Mouse (Mus musculus) cerebellum, adult 18-20 months (tissue): ENCODE data around the gene Clip1.
"Not testable (repeated sequence)": the region's sequence is repeated elsewhere in the genome, so short reads cannot be mapped to it uniquely, and the experiment has no call there.

Experiments
- DNase-seq, 2 experiments: peaks; one replicate each; pipeline ENCODE4 v3.0.0; 2021

The Clip1 gene

DNA sequence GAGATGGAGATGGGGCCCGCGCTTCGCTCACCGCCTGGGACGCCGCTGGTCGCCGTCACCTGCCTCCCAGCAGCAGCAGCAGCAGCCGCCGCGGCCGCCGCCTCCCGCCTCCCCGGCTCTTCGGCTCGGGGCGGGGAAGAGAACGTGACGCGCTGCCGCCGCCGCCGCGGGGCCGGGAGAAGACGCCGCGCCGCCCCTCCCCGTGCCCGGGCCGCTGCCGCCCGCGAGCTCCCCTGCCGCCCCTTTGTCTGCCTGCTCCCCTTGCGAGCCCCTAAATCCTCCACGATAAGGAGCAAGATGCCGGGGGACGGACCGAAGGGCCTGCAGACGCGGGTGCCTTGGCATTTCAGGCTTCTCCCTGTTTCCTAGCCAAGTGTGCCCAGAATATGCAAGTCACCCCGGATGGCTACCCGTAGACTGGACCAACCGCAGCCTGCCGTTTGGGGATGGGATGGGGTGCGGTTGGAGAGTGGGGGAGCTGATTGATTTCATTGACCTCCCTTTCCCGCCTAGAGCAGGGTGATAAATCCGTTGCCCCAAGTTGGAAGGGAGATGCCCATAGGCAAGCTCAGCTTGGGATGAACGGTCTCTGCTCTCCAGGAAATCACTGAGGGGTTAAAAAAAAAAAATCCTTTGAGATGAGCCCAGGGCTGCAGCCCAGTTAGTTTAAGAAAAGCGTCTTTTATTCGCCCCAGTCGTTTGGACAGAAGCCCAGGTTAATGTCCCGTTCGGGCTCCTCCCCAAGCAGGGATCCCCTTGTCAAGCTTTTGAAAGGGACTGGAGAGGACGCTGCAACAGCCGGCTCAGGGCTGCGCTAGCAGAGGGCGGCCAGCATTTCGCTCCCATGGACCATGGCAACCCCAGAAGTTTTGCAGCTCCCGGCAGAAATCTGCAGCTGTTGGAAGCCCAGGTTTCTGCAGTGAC lies at the start of gene Clip1:
Gene Clip1 (minus strand): TSS at position 398 of the 924 bp plus-strand sequence.
- peak; percentile 74 to 86 for DNase-seq

GRCm38 (mm10) chr5:123730981-123731380 lies 46.6 kb upstream of the Clip1 start:
- DNase-seq: no peak

DNA sequence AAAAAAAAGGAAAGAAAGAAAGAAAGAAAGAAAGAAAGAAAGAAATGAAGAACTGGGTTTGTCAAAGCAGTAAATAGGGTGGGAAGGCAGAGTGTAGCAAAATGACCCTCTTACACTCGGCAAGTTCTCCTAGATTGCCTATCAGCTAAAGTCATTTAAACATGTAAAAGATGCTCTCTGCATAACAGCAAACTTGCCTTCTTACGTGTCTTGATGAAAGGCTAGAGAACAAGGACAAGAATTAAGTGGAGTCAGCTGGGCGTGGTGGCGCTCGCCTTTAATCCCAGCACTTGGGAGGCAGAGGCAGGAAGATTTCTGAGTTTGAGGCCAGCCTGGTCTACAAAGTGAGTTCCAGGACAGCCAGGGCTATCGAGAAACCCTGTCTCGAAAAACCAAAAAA lies 39.4 kb upstream of the Clip1 start:
- not testable (repeated sequence) for DNase-seq

- DNase-seq: peak; percentile 94 to 95
These were observed 36.2 kb upstream of the Clip1 start, which contains the start of gene Zcchc8 for GRCm38 (mm10) chr5:123720328-123721311. Gene Zcchc8 (minus strand): TSS chr5:123721100.

DNA sequence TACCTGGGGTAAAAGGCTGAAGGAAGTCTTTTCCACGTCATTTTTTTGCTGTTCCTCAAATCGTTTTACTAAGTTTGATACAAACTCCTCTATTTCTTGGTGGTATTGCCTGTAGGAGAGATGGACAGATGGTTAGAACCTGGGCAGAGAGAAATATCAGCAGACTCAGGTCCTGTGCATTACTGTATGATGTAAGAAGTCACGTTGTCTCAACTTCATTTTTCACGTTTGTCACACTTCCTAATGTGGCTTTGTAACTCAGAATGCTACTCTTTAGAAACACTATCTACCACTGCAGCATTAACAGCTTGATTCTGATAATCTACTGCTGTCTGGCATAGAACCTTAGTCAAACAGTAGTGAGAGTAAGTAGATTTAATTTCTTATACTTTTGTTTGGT lies 30.2 kb upstream of the Clip1 start:
- DNase-seq: no peak

DNA sequence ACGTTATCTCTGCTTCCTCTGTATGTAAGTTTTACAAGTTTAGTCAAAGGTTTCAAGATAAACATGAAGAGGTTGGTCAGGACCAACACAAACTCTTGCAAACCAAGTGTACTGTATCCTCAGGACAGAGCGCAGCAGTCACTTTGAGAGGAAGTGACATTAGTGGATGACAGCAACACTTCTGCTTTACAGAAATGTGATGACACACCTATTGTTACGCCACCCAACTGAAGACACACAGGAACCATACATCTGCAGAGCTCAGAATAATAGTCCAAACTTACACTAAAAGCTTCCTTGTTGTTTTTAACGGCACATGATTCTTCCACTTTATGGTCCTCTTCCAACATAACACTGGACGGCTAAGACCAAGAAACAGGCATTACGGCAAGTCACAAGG lies 29.4 kb upstream of the Clip1 start:
- no peak for DNase-seq

DNA sequence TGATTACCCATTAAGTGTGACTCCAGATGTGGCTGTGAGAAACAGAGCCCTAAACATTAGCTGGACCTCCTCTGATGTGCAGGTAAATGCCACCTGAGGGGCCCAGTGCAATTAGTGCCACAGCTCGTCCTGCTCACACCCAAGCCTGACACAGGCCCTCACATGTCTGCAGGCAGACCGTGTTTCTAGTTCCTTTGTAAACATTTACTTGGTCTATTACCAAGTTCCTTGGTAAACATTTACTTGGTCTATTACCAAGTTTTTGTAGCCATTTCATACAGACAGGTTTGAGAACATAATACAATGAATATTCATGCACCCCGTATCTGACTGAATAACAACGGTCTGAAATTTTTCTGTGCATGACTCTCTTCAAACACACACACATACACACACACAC lies 25.2 kb upstream of the Clip1 start:
- no peak for DNase-seq

- no peak for DNase-seq
These were observed 24.2 kb upstream of the Clip1 start for GRCm38 (mm10) chr5:123708598-123708997.

- peak; percentile 32 to 39 for DNase-seq
These were observed 16.2 kb upstream of the Clip1 start for GRCm38 (mm10) chr5:123700625-123701024.

DNA sequence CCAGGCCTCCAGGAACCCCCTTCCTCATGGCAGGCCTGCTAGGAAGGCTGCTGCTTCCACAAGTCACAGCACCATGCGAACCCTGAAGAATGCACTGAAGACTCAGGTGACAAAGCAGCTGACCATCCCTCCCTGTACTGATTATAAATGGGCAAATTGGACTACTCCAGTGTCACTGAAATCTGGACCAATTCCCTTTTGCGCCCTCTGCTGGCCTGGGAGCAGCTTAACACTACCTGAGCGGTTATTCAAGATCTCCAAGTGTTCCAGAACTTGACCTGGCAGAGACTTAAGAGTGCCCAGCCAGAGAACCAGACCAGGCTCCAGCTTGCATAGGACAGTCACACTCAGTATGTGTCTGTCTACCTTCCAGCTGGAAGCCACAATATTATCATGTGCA lies 14.8 kb upstream of the Clip1 start:
- DNase-seq: peak; percentile 87 to 89

DNA sequence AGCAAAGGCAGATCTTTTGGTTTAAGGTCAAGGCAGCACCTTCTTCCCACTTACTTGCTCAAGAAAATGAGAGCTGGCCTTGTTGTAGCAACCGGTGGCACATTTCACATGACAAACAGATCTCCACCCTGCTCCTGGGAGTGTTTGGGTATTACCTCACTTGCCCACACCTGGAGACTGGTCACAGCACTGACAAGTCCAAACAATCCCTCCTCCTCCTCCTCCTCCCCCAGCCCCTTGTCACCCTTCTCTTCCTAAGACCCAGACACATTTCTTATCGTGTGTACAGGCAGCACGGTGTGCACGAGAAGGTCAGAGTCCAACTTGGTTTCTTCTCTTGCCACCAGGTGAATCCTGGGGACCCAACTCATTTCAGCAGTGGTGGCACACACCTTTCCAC lies 12.5 kb upstream of the Clip1 start:
- no peak for DNase-seq

- no peak for DNase-seq
These were observed 11.8 kb upstream of the Clip1 start for GRCm38 (mm10) chr5:123696244-123696643.

GRCm38 (mm10) chr5:123694468-123694867 lies 10.1 kb upstream of the Clip1 start:
- no peak for DNase-seq

DNA sequence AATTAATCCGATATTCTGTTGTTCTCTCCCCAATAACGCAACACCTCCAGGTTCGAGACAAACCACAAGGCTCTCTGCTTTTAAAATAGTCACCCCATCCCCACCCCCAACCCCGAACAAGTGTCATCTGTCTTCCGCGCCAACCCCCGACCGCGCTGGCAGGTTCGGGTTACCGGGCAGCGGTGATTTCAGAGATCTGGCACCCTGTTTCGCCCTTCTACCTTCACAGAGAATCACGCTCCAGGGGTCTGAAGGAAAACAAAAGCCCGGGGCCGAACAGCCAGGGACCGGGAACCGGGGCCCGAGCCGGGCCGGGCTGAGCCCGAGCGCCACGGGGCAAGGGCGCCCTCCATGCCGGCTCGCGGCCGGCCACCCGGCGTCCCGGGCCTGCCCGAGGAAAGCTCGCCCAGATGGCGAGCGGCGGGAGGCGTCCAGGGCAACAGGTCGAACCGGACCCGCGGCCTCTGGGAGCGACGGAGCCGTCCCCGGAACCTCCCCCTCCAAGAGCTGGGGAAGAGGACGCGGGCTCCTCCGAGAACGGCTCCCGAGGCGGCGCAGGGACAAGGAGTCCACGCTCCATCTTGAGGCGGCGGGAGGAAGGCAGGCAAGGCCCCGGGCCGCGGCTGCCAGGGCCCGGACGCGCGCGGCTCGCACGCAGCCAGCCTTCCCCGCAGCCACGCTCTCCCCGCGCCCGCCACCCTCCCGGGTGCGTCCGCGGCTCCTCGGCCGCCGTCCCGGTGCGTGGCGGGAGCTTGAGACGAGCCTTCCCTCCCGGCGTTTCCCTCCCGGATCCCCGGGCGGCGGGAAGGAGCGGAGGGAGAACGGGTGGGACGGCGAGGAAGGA lies 819 bp downstream of the Clip1 start:
- DNase-seq: peak; percentile 68 to 82

DNA sequence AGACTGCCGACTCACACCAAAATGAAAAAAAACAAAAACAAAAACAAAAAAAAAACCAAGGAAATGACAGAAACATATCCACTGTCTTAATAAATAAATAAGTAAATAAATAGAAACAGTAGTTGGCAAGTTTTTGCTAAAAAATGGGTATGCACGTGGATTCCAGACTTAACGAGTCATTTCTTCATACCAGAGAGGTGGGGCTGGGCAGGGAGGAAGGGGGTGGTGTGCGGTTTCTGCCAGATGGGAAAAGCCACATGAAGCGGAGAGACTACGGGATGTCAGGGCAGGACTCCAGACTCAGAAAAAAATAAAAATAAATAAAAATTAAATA lies 1.4 kb downstream of the Clip1 start:
- peak in 1 of 2 experiments; percentile 71 for DNase-seq

- DNase-seq: no peak
These were observed 2.0 kb downstream of the Clip1 start for GRCm38 (mm10) chr5:123682372-123682771.

- peak; percentile 52 to 58 for DNase-seq
These were observed 4.7 kb downstream of the Clip1 start for GRCm38 (mm10) chr5:123679546-123680263.

- DNase-seq: no peak
These were observed 5.3 kb downstream of the Clip1 start for GRCm38 (mm10) chr5:123679106-123679505.

- no peak for DNase-seq
These were observed 8.7 kb downstream of the Clip1 start for GRCm38 (mm10) chr5:123675717-123676116.

DNA sequence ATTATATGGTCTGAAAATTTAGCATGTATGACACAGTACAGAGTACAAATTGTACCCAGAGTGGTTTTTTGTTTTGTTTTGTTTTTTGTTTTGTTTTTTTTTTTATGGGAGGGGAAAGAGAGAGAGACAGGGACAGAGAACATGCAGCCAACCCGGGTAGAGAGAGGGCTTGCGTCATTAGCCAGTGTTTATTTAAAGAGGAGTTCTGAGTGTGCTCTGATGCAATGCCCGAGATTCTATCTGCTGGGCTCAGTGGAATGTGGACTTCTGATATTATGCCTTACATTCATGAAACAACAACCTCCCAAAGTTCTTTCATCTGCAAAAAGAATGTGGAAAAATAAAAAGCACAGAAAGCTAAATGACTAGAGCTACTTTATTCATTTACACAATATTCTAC lies 9.2 kb downstream of the Clip1 start:
- DNase-seq: no peak

DNA sequence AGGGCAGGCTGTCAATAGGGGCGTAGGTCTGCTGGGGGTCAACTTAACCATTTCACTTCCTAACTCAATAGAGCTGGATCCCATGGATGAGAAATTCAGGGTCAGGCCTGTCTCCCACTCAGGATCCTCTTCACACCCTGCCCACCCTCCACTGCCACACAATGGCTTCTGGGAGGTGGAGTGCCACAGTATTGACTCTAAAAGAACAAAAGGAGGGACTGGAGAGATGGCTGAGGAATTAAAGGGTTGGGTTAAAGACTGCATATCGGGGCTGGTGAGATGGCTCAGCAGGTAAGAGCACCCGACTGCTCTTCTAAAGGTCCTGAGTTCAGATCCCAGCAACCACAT lies 13.0 kb downstream of the Clip1 start:
- DNase-seq: no peak
